Mouse (Mus musculus): ENCODE measurements around the gene Gm10964.
"Not testable (repeated sequence)": the region's sequence is repeated elsewhere in the genome, so short reads cannot be mapped to it uniquely, and the experiment has no call there.

Gene Gm10964

GRCm38 (mm10) chr3:103774009-103774408, 34.8 kb downstream of the Gm10964 start:
- DNase-seq (ENCODE audit: low spot score in 2 of 2) = no peak

DNA sequence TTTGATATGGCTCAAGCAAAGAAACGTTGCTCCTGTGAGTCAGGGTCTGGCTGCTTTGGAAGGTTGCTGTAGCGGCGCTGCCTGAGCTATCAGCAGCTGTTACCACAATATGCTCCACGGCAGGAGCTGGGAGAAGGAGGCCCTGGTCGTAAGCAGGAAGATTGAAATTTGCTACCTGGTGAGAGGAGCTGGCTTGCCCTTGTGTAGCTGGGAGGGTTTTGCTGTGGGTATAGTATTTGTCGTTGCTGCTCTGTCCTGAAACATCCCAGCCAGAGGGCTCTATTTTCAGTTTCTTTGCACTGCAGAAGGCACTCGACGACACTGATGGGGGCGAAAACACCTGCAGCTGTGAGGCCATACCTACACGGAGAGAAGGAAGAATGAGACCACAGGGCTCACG, 38.8 kb downstream of the Gm10964 start:
- no peak for DNase-seq (ENCODE audit: low spot score in 2 of 2)

- no peak for DNase-seq (ENCODE audit: low spot score in 2 of 2)
These were observed 39.5 kb downstream of the Gm10964 start for GRCm38 (mm10) chr3:103778660-103779059.

DNA sequence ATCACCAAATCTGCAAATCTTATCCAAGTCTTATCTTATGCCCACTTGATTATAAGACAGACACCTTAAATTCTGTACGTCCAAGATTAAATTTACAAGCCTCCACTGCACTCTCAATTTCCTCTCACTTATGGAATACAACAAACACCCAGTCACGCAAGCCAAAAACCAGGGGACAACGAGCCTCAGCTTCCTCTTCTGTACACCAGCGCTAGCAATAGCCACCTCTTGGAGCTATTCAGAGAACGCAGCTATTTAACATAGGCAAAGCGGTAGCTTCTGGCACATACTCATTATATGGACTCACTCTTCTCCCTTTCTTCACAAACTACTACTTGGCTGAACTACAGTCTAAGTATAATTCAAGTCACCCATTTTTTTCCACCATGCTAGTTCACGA, 40.0 kb downstream of the Gm10964 start:
- no peak for DNase-seq (ENCODE audit: low spot score in 2 of 2)

GRCm38 (mm10) chr3:103780271-103780670, 41.1 kb downstream of the Gm10964 start:
- no peak for DNase-seq (ENCODE audit: low spot score in 2 of 2)

- DNase-seq (ENCODE audit: low spot score in 2 of 2) = no peak
These were observed 41.6 kb downstream of the Gm10964 start for GRCm38 (mm10) chr3:103780777-103781176.

DNA sequence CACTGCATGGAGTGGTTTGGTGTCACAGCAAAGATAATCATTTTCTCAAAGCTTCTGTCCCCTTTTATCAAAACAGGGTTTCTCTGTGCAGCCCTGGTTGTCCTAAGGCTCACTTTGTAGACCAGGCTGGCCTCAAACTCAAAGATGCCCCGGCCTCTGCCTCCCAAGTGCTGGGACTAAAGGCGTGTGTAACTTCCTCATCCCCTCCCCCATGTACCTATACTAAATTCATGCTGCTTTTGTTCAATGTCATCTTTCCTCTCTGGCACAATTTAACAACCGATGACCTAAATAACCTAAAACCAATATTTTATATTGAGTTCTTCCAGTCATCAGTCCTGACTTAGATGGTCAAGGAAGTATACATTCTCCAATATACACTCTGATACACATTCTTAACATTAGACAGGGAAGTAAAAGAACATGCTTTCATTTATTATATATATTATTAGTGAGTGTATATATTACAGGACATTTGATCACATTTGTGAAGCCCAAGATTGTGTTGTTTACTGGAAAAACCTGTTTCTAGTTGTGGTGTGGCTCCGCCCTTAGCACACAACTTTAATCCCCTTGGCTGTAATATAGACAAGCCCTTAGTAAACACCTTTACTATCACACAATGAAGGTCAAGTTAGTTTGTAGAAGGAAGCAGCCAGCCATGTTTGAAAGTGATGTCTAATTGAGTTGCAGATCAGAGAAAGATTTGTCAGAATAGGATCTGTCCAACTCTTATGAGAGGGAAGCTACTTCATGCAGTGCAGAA, 43.9 kb downstream of the Gm10964 start:
- DNase-seq (ENCODE audit: low spot score in 2 of 2) = no peak

DNA sequence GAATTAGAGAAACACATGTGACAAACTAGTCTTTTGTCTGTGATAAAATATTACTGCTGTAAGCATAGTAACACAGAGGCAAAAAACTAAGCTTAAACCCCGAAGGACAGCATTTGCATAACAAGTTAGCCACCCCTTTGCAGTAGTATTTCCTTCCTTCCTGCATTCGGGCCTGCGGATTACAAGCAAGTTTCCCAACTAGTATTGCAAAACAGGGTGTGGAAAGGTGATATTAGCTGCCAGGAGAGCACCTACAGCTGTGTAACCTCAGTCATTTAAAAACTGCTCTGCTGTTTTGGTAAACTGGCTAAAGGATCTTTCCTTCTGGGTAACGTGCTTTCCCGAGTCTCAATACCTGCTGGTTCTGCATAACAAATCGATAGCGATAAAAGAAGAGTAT, 48.1 kb downstream of the Gm10964 start:
- DNase-seq (ENCODE audit: low spot score in 2 of 2) = no peak

DNA sequence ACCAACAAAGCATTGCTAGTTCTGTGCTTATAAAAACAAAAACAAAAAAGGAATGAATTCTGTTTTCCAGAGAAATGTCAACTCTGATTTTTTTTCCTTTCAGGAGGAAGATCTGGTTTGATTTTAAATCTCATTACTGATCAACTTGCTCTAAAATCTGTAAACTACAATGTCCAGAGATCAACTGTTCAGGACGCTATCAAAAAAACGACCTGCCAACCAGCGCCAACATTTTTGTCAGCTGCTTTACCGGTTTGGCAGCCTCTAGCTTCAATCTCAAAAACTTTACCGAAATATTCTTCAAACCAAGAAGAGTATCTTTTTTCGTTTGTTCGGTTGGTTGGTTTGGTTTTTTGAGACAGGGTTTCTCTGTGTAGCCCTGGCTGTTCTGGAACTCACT, 49.9 kb downstream of the Gm10964 start:
- DNase-seq (ENCODE audit: low spot score in 2 of 2) = no peak

- peak in 1 of 2 experiments; percentile 20 for DNase-seq (ENCODE audit: low spot score in 2 of 2)
These were observed 50.8 kb downstream of the Gm10964 start for GRCm38 (mm10) chr3:103789891-103790345.

DNA sequence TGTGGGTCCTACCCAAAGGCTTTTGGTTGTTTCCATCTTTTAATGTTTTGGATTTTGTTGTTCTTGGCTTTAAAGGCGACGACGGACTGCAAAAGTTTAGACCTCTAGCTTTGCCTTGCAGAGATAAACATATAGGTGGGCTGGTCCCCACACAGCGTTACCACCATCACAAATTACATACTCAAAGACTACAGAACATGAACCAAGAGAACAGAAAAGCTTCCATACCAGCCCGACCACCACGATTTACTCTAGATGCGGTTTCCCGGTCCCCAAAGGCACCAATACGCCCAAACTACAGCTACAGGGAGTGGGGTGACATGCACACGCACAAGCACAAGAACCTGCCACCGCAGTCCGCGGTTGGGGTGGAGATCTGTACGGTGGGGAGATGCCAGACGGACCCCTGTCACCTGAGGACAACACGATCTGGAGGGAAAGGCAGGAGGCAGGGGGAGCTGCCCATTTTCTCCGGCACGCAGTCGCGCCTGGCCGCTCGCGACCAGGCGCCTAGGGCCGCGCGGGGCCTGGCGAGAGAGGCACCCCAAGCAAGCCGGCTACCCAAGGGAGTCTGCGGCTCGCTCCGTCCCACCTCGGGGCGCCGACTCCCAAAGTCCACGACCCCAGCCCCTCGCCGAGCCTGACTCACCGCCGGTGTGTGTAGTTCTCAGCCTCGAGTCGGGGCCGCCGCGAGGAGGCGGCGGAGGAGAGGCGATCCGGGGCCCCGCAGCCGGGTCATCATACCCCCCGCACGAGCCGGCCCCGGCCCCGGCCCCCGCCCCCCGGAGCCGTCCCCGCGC, 51.4 kb downstream of the Gm10964 start:
- no peak for DNase-seq (ENCODE audit: low spot score in 2 of 2)

- peak; percentile 86 to 91 for DNase-seq (ENCODE audit: low spot score in 2 of 2)
These were observed 52.3 kb downstream of the Gm10964 start, which contains the start of gene Hipk1 for GRCm38 (mm10) chr3:103791230-103792110. Gene Hipk1 (minus strand): TSS chr3:103791563.

- not testable (repeated sequence) for DNase-seq (ENCODE audit: low spot score in 2 of 2)
These were observed 52.9 kb downstream of the Gm10964 start for GRCm38 (mm10) chr3:103792111-103792406.

DNA sequence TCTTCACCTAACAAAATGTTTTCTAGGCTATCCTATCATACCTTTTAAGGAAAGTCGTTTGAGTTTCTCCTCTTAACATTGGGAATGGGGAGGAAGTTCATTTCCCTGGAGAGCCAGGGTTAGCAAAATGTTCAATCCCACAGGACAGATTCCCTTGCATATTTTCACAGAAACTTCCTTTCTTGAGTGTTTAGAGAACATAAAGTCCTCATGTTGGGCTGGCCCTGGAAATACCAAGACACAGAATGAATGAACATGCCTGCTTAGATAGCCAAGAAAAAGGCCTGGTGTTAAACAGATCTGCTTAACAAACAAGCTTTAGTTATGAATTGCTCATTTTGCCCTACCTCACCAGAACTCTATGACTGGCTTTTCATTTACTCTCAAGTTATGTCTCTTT, 53.4 kb downstream of the Gm10964 start:
- DNase-seq (ENCODE audit: low spot score in 2 of 2) = no peak
